In genomic region chr5:115404241-115404794, GRCm38 (mm10) we compare ENCODE assay signal across 8 mouse cellular contexts. TPM values are rescaled to one million over a fixed set of nuclear protein-coding genes. Genes with fewer than 3 reads are reported as not detected.
DNase-seq lines count a peak whose midpoint lies in the region; ATAC-seq and TF ChIP-seq lines count a peak whose summit lies in the region.

No protein-coding gene starts in this region.

- DNase-seq in heart, postnatal 36 days: no peak
- DNase-seq in WW6 (ENCODE audit: low read depth, low spot score): peak; percentile 74
- peak; percentile 17 to 24 for DNase-seq in layer of hippocampus, postnatal 25 days (ENCODE audit: extremely low spot score in 1 of 2, low spot score in 1 of 2)
- no peak for DNase-seq in urinary bladder, postnatal 4 days (ENCODE audit: low spot score in 2 of 2)
- DNase-seq in spleen, adult 12 weeks (ENCODE audit: low spot score): no peak

- H3ac ChIP-seq in myocyte (ENCODE audit: control insufficient read depth, insufficient read length): no peak overlapping the region

- H3K36me3 ChIP-seq in heart, embryonic 14.5 days (ENCODE audit: control insufficient read depth, insufficient read depth, low read length): no peaks in the 10 kb centered on the region
- H3K36me3 ChIP-seq in embryonic facial prominence, embryonic 15.5 days: no peaks in the 10 kb centered on the region
- H3K36me3 ChIP-seq in myocyte (ENCODE audit: control insufficient read depth, insufficient read depth): no peaks in the 10 kb centered on the region

- peak overlapping the region; percentile 58 for H3K4me2 ChIP-seq in heart, embryonic 14.5 days (ENCODE audit: low read length)
- H3K4me2 ChIP-seq in embryonic facial prominence, embryonic 15.5 days (replicated peaks): peak overlapping the region; percentile 48
- H3K4me2 ChIP-seq in myocyte (ENCODE audit: low read depth): peak overlapping the region; percentile 45

- no peak for ATAC-seq in heart, embryonic 14.5 days (ENCODE audit: insufficient number of reproducible peaks, insufficient read depth, low FRiP score, low read depth)
- ATAC-seq in embryonic facial prominence, embryonic 15.5 days (ENCODE audit: insufficient number of reproducible peaks, low FRiP score, low TSS enrichment, low read depth): peak; percentile 80

- peak overlapping the region; percentile 45 for H3K9ac ChIP-seq in heart, embryonic 14.5 days (ENCODE audit: low read length)
- H3K9ac ChIP-seq in embryonic facial prominence, embryonic 15.5 days: 0 out of 2 replicates have a peak overlapping the region, but pooled peaks have one; percentile 4

- WGBS in heart, embryonic 14.5 days: 5% methylated on average over 18 of the region's 18 CpGs
- 1% methylated on average over 18 of the region's 18 CpGs for WGBS in embryonic facial prominence, embryonic 15.5 days

- H3K27ac ChIP-seq in heart, embryonic 14.5 days (replicated peaks in 1 of 2; ENCODE audit: control insufficient read depth in 1 of 2, insufficient read depth in 1 of 2, low read depth in 2 of 2, low read length in 2 of 2): no peak overlapping the region
- H3K27ac ChIP-seq in embryonic facial prominence, embryonic 15.5 days (replicated peaks): peak overlapping the region; percentile 49; the same call in 1 of the 2 replicates

- H3K4me3 ChIP-seq in heart, embryonic 14.5 days (ENCODE audit: control insufficient read depth in 1 of 2, insufficient read depth in 1 of 2, low read depth in 1 of 2, low read length in 2 of 2): peak overlapping the region; percentile 21 to 31
- H3K4me3 ChIP-seq in embryonic facial prominence, embryonic 15.5 days (replicated peaks): peak overlapping the region; percentile 22
- no peak overlapping the region for H3K4me3 ChIP-seq in myocyte

- intact Hi-C loops in heart, postnatal 36 days (cut with DNase I): no loop called here

- peaks cover 8% of the 10 kb centered on the region; the same call in 1 of the 2 replicates for H3K27me3 ChIP-seq in heart, embryonic 14.5 days (ENCODE audit: control insufficient read depth, insufficient read depth, low read length)
- H3K27me3 ChIP-seq in embryonic facial prominence, embryonic 15.5 days: no peaks in the 10 kb centered on the region
- H3K27me3 ChIP-seq in myocyte (ENCODE audit: control insufficient read depth, insufficient read depth, insufficient read length): peaks cover 36% of the 10 kb centered on the region

- TF ChIP-seq POLR2A in myocyte (IDR thresholded peaks at IDR 0.05; ENCODE audit: insufficient read length, low read depth): no peak

- no peaks in the 10 kb centered on the region for H3K9me3 ChIP-seq in heart, embryonic 14.5 days (ENCODE audit: control insufficient read depth, low read length)
- H3K9me3 ChIP-seq in embryonic facial prominence, embryonic 15.5 days (replicated peaks): no peaks in the 10 kb centered on the region

- no peaks in the 10 kb centered on the region for H3K79me2 ChIP-seq in myocyte (ENCODE audit: control insufficient read depth, insufficient read depth)

- peaks cover 0 to 12% of the 10 kb centered on the region in 2 experiments; a peak in 2 of 4 replicates for H3K4me1 ChIP-seq in heart, embryonic 14.5 days (ENCODE audit: control insufficient read depth in 2 of 2, insufficient read depth in 2 of 2, low read length in 2 of 2)
- H3K4me1 ChIP-seq in embryonic facial prominence, embryonic 15.5 days: peaks cover 12% of the 10 kb centered on the region

TF ChIP-seq in myocyte, 11 proteins besides CTCF, POLR2A, EP300 and RAD21:
- TF ChIP-seq MYOG (IDR thresholded peaks at IDR 0.05; ENCODE audit: control insufficient read depth in 1 of 3, insufficient read depth in 1 of 3, insufficient read length in 2 of 3, low read depth in 2 of 3) (peak in 1 of 3 experiments; percentile 25), CEBPB (IDR thresholded peaks at IDR 0.05; ENCODE audit: insufficient read depth, poor library complexity, severe bottlenecking) (no peak), MYOD1 (IDR thresholded peaks at IDR 0.05; ENCODE audit: control insufficient read depth in 1 of 3, insufficient read length in 2 of 3, low read depth in 2 of 3) (peak in 1 of 3 experiments; percentile 28), E2F4 (IDR thresholded peaks at IDR 0.05; ENCODE audit: insufficient read depth) (no peak)

RNA-seq across cellular contexts. Expression of gene Msi1, which starts 25.1 kb away (rescaled TPM):
- 2.7 and 3.3 TPM in 2 replicates for polyA plus RNA-seq in heart, embryonic 14.5 days (2014; fragmentation: Nextera tagmentation; extraction: Ambion mirVana)
- total RNA-seq in heart, postnatal 36 days (2021): 1 to 10 TPM in 1 of 2 experiments, under 1 TPM in 1; 0.92 to 1.2 TPM
- 14.1 and 19.1 TPM in 2 replicates for polyA plus RNA-seq in embryonic facial prominence, embryonic 15.5 days (2015; fragmentation: Nextera tagmentation; extraction: Ambion mirVana)
- 10 to 100 TPM; 52.5 to 57.1 TPM for total RNA-seq in layer of hippocampus, postnatal 25 days (2021)
- 0.31 TPM for polyA plus RNA-seq in myocyte (2012; fragmentation: generic; extraction: Trizol)

RNA-seq across cellular contexts. Expression of gene Cox6a1, which starts 55.5 kb away (rescaled TPM):
- 1,685 and 1,706 TPM in 2 replicates for polyA plus RNA-seq in heart, embryonic 14.5 days (2014; fragmentation: Nextera tagmentation; extraction: Ambion mirVana)
- 100 to 1,000 TPM; 253 to 261 TPM for total RNA-seq in heart, postnatal 36 days (2021)
- polyA plus RNA-seq in embryonic facial prominence, embryonic 15.5 days (2015; fragmentation: Nextera tagmentation; extraction: Ambion mirVana): 850 and 892 TPM in 2 replicates
- total RNA-seq in layer of hippocampus, postnatal 25 days (2021): 100 to 1,000 TPM; 814 to 862 TPM
- 2,023 TPM for polyA plus RNA-seq in myocyte (2012; fragmentation: generic; extraction: Trizol)

Comparison
In these comparisons a context has a peak if more than half of its experiments do, and no peak if none do; other contexts are left out.
1. DNase-seq: peak in WW6 (single experiment) and layer of hippocampus, postnatal 25 days (2 of 2); none in heart, postnatal 36 days (0 of 2), urinary bladder, postnatal 4 days (0 of 2) and spleen, adult 12 weeks (single experiment).
2. Peak in every context shown above with its lines, with median percentiles within 50 percentile points of each other: H3K4me2 ChIP-seq.